Mouse (Mus musculus): ENCODE results near the gene Gtf2a2. TPM values are rescaled to one million over a fixed set of nuclear protein-coding genes. Genes with fewer than 3 reads are reported as not detected.

Gtf2a2 gene
- polyA plus RNA-seq, 1 experiment from 2014 or later = 179 TPM

- Histone ChIP-seq H3K4me3 (replicated peaks; ENCODE audit: low read length) (peak overlapping the region; percentile 15; the same call in 1 of the 2 replicates), H3K9ac (ENCODE audit: low read length) (no peak overlapping the region), H3K27ac (ENCODE audit: low read length) (peak overlapping the region; percentile 25; the same call in 1 of the 2 replicates), H3K9me3 (replicated peaks; ENCODE audit: control insufficient read depth, low read length) (no peaks in the 10 kb centered on the region), H3K27me3 (ENCODE audit: control insufficient read depth, insufficient read depth, low read length) (no peaks in the 10 kb centered on the region), H3K4me2 (ENCODE audit: low read depth, low read length) (peak overlapping the region; percentile 31; the same call in 1 of the 2 replicates), H3K36me3 (ENCODE audit: control insufficient read depth, insufficient read depth, low read length) (no peaks in the 10 kb centered on the region), H3K4me1 (ENCODE audit: control insufficient read depth, insufficient read depth, low read length) (no peaks in the 10 kb centered on the region)
- ATAC-seq (ENCODE audit: insufficient read depth, low FRiP score) = no peak
- WGBS = 53% methylated on average over 9 of the region's 9 CpGs
Observed at GRCm38 (mm10) chr9:70033056-70033455, 20.7 kb downstream of the Gtf2a2 start.

- no peak overlapping the region for H3K27ac ChIP-seq (ENCODE audit: low read length)
Observed at GRCm38 (mm10) chr9:70034702-70035101, 22.4 kb downstream of the Gtf2a2 start.

GRCm38 (mm10) chr9:70036646-70037045 is 24.3 kb downstream of the Gtf2a2 start:
- Histone ChIP-seq H3K4me1 (ENCODE audit: control insufficient read depth, insufficient read depth, low read length) (no peaks in the 10 kb centered on the region), H3K27me3 (ENCODE audit: control insufficient read depth, insufficient read depth, low read length) (no peaks in the 10 kb centered on the region), H3K9me3 (replicated peaks; ENCODE audit: control insufficient read depth, low read length) (no peaks in the 10 kb centered on the region), H3K27ac (ENCODE audit: low read length) (peak overlapping the region; percentile 57), H3K4me3 (replicated peaks; ENCODE audit: low read length) (peak overlapping the region; percentile 27), H3K36me3 (ENCODE audit: control insufficient read depth, insufficient read depth, low read length) (no peaks in the 10 kb centered on the region), H3K9ac (ENCODE audit: low read length) (no peak overlapping the region), H3K4me2 (ENCODE audit: low read depth, low read length) (no peak overlapping the region)
- WGBS = 54% methylated on average over 4 of the region's 4 CpGs
- peak; percentile 85 for ATAC-seq (ENCODE audit: insufficient read depth, low FRiP score)

More at GRCm38 (mm10) chr9:70034702-70035101, 22.4 kb downstream of the Gtf2a2 start:
- 91% methylated on average over 7 of the region's 7 CpGs for WGBS
- no peaks in the 10 kb centered on the region for H3K36me3 ChIP-seq (ENCODE audit: control insufficient read depth, insufficient read depth, low read length)
- H3K9me3 ChIP-seq (replicated peaks; ENCODE audit: control insufficient read depth, low read length) = no peaks in the 10 kb centered on the region
- no peak overlapping the region for H3K9ac ChIP-seq (ENCODE audit: low read length)
- H3K4me1 ChIP-seq (ENCODE audit: control insufficient read depth, insufficient read depth, low read length) = no peaks in the 10 kb centered on the region
- ATAC-seq (ENCODE audit: insufficient read depth, low FRiP score) = no peak
- H3K27me3 ChIP-seq (ENCODE audit: control insufficient read depth, insufficient read depth, low read length) = no peaks in the 10 kb centered on the region
- 0 out of 2 replicates have a peak overlapping the region, but pooled peaks have one; percentile 31 for H3K4me2 ChIP-seq (ENCODE audit: low read depth, low read length)
- H3K4me3 ChIP-seq (replicated peaks; ENCODE audit: low read length) = no peak overlapping the region; the same call in 1 of the 2 replicates

- Histone ChIP-seq H3K36me3 (ENCODE audit: control insufficient read depth, insufficient read depth, low read length) (no peaks in the 10 kb centered on the region), H3K4me3 (replicated peaks; ENCODE audit: low read length) (no peak within 1 kb of the TSS), H3K9me3 (replicated peaks; ENCODE audit: control insufficient read depth, low read length) (no peaks in the 10 kb centered on the region), H3K4me2 (ENCODE audit: low read depth, low read length) (no peak within 1 kb of the TSS), H3K27me3 (ENCODE audit: control insufficient read depth, insufficient read depth, low read length) (no peaks in the 10 kb centered on the region), H3K4me1 (ENCODE audit: control insufficient read depth, insufficient read depth, low read length) (no peaks in the 10 kb centered on the region), H3K9ac (ENCODE audit: low read length) (no peak within 1 kb of the TSS), H3K27ac (ENCODE audit: low read length) (peak within 1 kb of the TSS; percentile 57)
- ATAC-seq (ENCODE audit: insufficient read depth, low FRiP score) = no peak
- WGBS = 57% methylated on average over 7 of the region's 7 CpGs
Observed at GRCm38 (mm10) chr9:70037988-70038387, 25.6 kb downstream of the Gtf2a2 start, which contains the start of gene Gcnt3. Gene Gcnt3, minus strand, starts transcription at chr9:70038088.

- no peak for ATAC-seq (ENCODE audit: insufficient read depth, low FRiP score)
- WGBS = 71% methylated on average over 6 of the region's 6 CpGs
Observed at GRCm38 (mm10) chr9:70039597-70040385, 27.4 kb downstream of the Gtf2a2 start.

GRCm38 (mm10) chr9:70040570-70040969 is 28.2 kb downstream of the Gtf2a2 start:
- no peaks in the 10 kb centered on the region for H3K9me3 ChIP-seq (replicated peaks; ENCODE audit: control insufficient read depth, low read length)
- no peak overlapping the region for H3K27ac ChIP-seq (ENCODE audit: low read length)
- no peak overlapping the region for H3K4me3 ChIP-seq (replicated peaks; ENCODE audit: low read length)
- H3K36me3 ChIP-seq (ENCODE audit: control insufficient read depth, insufficient read depth, low read length) = no peaks in the 10 kb centered on the region
- H3K4me1 ChIP-seq (ENCODE audit: control insufficient read depth, insufficient read depth, low read length) = no peaks in the 10 kb centered on the region
- H3K27me3 ChIP-seq (ENCODE audit: control insufficient read depth, insufficient read depth, low read length) = no peaks in the 10 kb centered on the region
- no peak overlapping the region for H3K9ac ChIP-seq (ENCODE audit: low read length)
- 87% methylated on average over 11 of the region's 11 CpGs for WGBS
- no peak overlapping the region for H3K4me2 ChIP-seq (ENCODE audit: low read depth, low read length)
- ATAC-seq (ENCODE audit: insufficient read depth, low FRiP score) = no peak

More at GRCm38 (mm10) chr9:70039597-70040385, 27.4 kb downstream of the Gtf2a2 start:
- Histone ChIP-seq H3K4me1 (ENCODE audit: control insufficient read depth, insufficient read depth, low read length) (no peaks in the 10 kb centered on the region), H3K4me3 (replicated peaks; ENCODE audit: low read length) (no peak overlapping the region), H3K36me3 (ENCODE audit: control insufficient read depth, insufficient read depth, low read length) (no peaks in the 10 kb centered on the region), H3K9ac (ENCODE audit: low read length) (no peak overlapping the region), H3K27ac (ENCODE audit: low read length) (no peak overlapping the region), H3K9me3 (replicated peaks; ENCODE audit: control insufficient read depth, low read length) (no peaks in the 10 kb centered on the region), H3K27me3 (ENCODE audit: control insufficient read depth, insufficient read depth, low read length) (no peaks in the 10 kb centered on the region), H3K4me2 (ENCODE audit: low read depth, low read length) (no peak overlapping the region)

- ATAC-seq (ENCODE audit: insufficient read depth, low FRiP score) = no peak
- H3K36me3 ChIP-seq (ENCODE audit: control insufficient read depth, insufficient read depth, low read length) = no peaks in the 10 kb centered on the region
- 90% methylated on average over 4 of the region's 4 CpGs for WGBS
- no peaks in the 10 kb centered on the region for H3K4me1 ChIP-seq (ENCODE audit: control insufficient read depth, insufficient read depth, low read length)
- H3K4me2 ChIP-seq (ENCODE audit: low read depth, low read length) = no peak overlapping the region
- H3K27ac ChIP-seq (ENCODE audit: low read length) = no peak overlapping the region
- H3K9ac ChIP-seq (ENCODE audit: low read length) = no peak overlapping the region
- no peak overlapping the region for H3K4me3 ChIP-seq (replicated peaks; ENCODE audit: low read length)
- no peaks in the 10 kb centered on the region for H3K9me3 ChIP-seq (replicated peaks; ENCODE audit: control insufficient read depth, low read length)
- no peaks in the 10 kb centered on the region for H3K27me3 ChIP-seq (ENCODE audit: control insufficient read depth, insufficient read depth, low read length)
Observed at GRCm38 (mm10) chr9:70042137-70042536, 29.8 kb downstream of the Gtf2a2 start.

- 100% methylated on average over 1 of the region's 1 CpGs for WGBS
- H3K4me2 ChIP-seq (ENCODE audit: low read depth, low read length) = no peak overlapping the region
- no peak overlapping the region for H3K4me3 ChIP-seq (replicated peaks; ENCODE audit: low read length)
- H3K27me3 ChIP-seq (ENCODE audit: control insufficient read depth, insufficient read depth, low read length) = no peaks in the 10 kb centered on the region
- no peaks in the 10 kb centered on the region for H3K9me3 ChIP-seq (replicated peaks; ENCODE audit: control insufficient read depth, low read length)
- no peak overlapping the region for H3K9ac ChIP-seq (ENCODE audit: low read length)
- no peaks in the 10 kb centered on the region for H3K36me3 ChIP-seq (ENCODE audit: control insufficient read depth, insufficient read depth, low read length)
- no peak for ATAC-seq (ENCODE audit: insufficient read depth, low FRiP score)
- peaks cover 4% of the 10 kb centered on the region; the same call in 1 of the 2 replicates for H3K4me1 ChIP-seq (ENCODE audit: control insufficient read depth, insufficient read depth, low read length)
- H3K27ac ChIP-seq (ENCODE audit: low read length) = no peak overlapping the region
Observed at GRCm38 (mm10) chr9:70042935-70043334, 30.6 kb downstream of the Gtf2a2 start.

- no peaks in the 10 kb centered on the region for H3K9me3 ChIP-seq (replicated peaks; ENCODE audit: control insufficient read depth, low read length)
- no peak overlapping the region for H3K9ac ChIP-seq (ENCODE audit: low read length)
- H3K4me2 ChIP-seq (ENCODE audit: low read depth, low read length) = no peak overlapping the region
- no peaks in the 10 kb centered on the region for H3K27me3 ChIP-seq (ENCODE audit: control insufficient read depth, insufficient read depth, low read length)
- no peak overlapping the region for H3K4me3 ChIP-seq (replicated peaks; ENCODE audit: low read length)
- peaks cover 15% of the 10 kb centered on the region for H3K4me1 ChIP-seq (ENCODE audit: control insufficient read depth, insufficient read depth, low read length)
- H3K36me3 ChIP-seq (ENCODE audit: control insufficient read depth, insufficient read depth, low read length) = no peaks in the 10 kb centered on the region
- H3K27ac ChIP-seq (ENCODE audit: low read length) = no peak overlapping the region
- WGBS = 47% methylated on average over 2 of the region's 2 CpGs
- no peak for ATAC-seq (ENCODE audit: insufficient read depth, low FRiP score)
Observed at GRCm38 (mm10) chr9:70044865-70045264, 32.5 kb downstream of the Gtf2a2 start.

Data from stomach, embryonic 16.5 days (tissue).